Mouse (Mus musculus): ENCODE results near the gene Mx1. TPM values are rescaled to one million over a fixed set of nuclear protein-coding genes. Genes with fewer than 3 reads are reported as not detected.
A peak's percentile ranks its signal among the peaks of the same experiment; 100 is the strongest.

Gene Mx1
- total and polyA plus RNA-seq, 3 experiments, result 0.27 to 0.42 TPM; not detected in 1

DNA sequence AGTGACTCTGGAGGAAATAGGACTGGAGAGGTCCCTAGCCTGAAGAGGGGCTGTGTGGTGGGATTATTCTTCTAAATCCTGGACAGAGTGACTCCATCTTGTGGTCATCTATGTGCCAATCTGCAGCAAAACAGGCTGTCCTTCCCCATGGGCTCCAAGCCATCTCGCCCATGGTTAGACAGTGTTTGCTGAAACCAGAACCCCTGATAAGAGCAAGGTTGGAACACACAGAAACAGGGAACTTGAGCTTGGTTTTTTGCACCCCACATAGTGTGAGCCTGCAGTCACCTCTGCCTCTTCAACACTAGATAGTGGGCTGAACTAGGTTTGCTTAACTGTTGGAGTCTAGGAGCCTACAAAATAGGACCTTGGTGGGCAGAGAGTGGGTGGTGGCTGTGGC, 13.8 kb upstream of the Mx1 start (continued):
- no peak for TF ChIP-seq UBTF (IDR thresholded peaks at IDR 0.05; ENCODE audit: borderline replicate concordance, insufficient read depth, low read depth, low read length)
- peak; percentile 73 for TF ChIP-seq GATA1 (IDR thresholded peaks at IDR 0.05; ENCODE audit: low read depth, low read length)
- no peak for TF ChIP-seq MAFK (IDR thresholded peaks at IDR 0.05; ENCODE audit: borderline replicate concordance, low read depth, low read length)

DNA sequence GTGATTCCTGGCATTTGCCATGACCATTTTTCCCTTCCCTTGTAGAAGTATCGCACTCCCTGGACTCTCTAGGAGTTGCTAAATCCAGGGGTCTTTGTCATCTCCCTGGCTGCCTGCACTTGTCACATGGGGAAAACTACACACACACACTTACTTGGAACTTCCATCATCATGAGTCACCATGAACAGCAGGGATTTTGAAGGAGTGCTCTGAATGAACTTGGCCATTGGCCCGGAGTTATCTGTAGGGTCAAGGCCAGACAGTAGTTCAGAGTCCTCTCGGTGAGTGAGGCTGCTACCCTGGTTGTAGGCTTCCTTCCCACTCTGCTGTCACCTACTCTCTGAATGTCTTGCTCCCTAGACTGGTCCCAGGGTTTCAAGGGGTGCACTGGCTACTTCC, 12.9 kb upstream of the Mx1 start:
- TF ChIP-seq JUND (IDR thresholded peaks at IDR 0.05; ENCODE audit: low read depth, low read length) (no peak), MYB (IDR thresholded peaks at IDR 0.05; ENCODE audit: low read depth, low read length) (no peak), ZMIZ1 (IDR thresholded peaks at IDR 0.05; ENCODE audit: low read depth, low read length) (no peak), ETS1 (IDR thresholded peaks at IDR 0.05; ENCODE audit: low read depth, low read length) (no peak), USF1 (IDR thresholded peaks at IDR 0.05; ENCODE audit: low read depth, low read length) (no peak), CHD2 (IDR thresholded peaks at IDR 0.05; ENCODE audit: low read length) (no peak), GATA1 (IDR thresholded peaks at IDR 0.05; ENCODE audit: low read depth, low read length) (no peak), RAD21 (IDR thresholded peaks at IDR 0.05; ENCODE audit: low read depth, low read length) (no peak)
- H3K9ac ChIP-seq (ENCODE audit: control insufficient read depth, low read depth, low read length, poor library complexity, severe bottlenecking), result no peak overlapping the region

DNA sequence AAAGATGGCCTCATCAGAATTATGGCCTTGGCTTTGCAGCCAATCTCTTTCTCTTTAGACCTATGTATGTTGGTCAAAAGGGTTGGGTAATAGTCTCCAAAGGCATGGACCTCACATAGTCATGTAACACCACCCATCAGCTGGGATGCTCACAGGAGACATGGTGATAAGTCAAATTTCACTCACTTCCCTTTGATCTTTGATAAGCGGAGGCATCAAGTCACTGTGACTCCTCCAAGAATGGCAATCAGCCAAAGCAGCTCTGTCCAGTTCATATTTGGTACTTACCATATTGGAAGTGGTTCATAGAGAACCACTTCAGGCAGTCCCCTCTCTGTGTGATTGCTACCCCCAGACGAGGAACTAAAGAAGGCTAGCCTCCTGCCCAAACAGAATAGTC, 12.0 kb upstream of the Mx1 start:
- Histone ChIP-seq H3K36me3 (ENCODE audit: control insufficient read depth in 1 of 2, insufficient read depth in 2 of 2, low read length in 2 of 2) (peaks cover 0 to 62% of the 10 kb centered on the region in 2 experiments; a peak in 2 of 4 replicates), H3K9me3 (replicated peaks; ENCODE audit: insufficient read depth, low read length) (no peaks in the 10 kb centered on the region), H3K27me3 (ENCODE audit: control insufficient read depth in 1 of 2, insufficient read depth in 2 of 2, low read length in 2 of 2) (no peaks in the 10 kb centered on the region), H3K4me3 (ENCODE audit: control insufficient read depth in 1 of 2, insufficient read depth in 1 of 2, low read depth in 2 of 2, low read length in 2 of 2) (no peak overlapping the region), H3K27ac (ENCODE audit: control insufficient read depth, low read depth, low read length) (no peak overlapping the region), H3K79me2 (ENCODE audit: control insufficient read depth, insufficient read depth, low read length, poor library complexity) (no peaks in the 10 kb centered on the region), H3K4me1 (ENCODE audit: control insufficient read depth in 1 of 2, insufficient read depth in 2 of 2, low read length in 2 of 2) (peaks cover 37 to 55% of the 10 kb centered on the region in 2 experiments), H3K9ac (ENCODE audit: control insufficient read depth, low read depth, low read length, poor library complexity, severe bottlenecking) (no peak overlapping the region)
- TF ChIP-seq TAL1 (IDR thresholded peaks at IDR 0.05; ENCODE audit: low read length), result no peak
- TF ChIP-seq ETS1 (IDR thresholded peaks at IDR 0.05; ENCODE audit: low read depth, low read length), result 0 out of 2 replicates have a peak, but pooled peaks have one; percentile 27
- peak; percentile 25; the same call in 1 of the 2 replicates for TF ChIP-seq GATA1 (IDR thresholded peaks at IDR 0.05; ENCODE audit: low read depth, low read length)
- no peak for DNase-seq (ENCODE audit: low read depth, low spot score)

More for the DNA sequence above, 12.9 kb upstream of the Mx1 start:
- peaks cover 0 to 67% of the 10 kb centered on the region in 2 experiments; a peak in 2 of 4 replicates for H3K36me3 ChIP-seq (ENCODE audit: control insufficient read depth in 1 of 2, insufficient read depth in 2 of 2, low read length in 2 of 2)
- DNase-seq (ENCODE audit: low read depth, low spot score), result no peak
- no peaks in the 10 kb centered on the region for H3K79me2 ChIP-seq (ENCODE audit: control insufficient read depth, insufficient read depth, low read length, poor library complexity)
- peaks cover 40 to 55% of the 10 kb centered on the region in 2 experiments for H3K4me1 ChIP-seq (ENCODE audit: control insufficient read depth in 1 of 2, insufficient read depth in 2 of 2, low read length in 2 of 2)
- H3K9me3 ChIP-seq (replicated peaks; ENCODE audit: insufficient read depth, low read length), result no peaks in the 10 kb centered on the region
- no peak overlapping the region for H3K4me3 ChIP-seq (ENCODE audit: control insufficient read depth in 1 of 2, insufficient read depth in 1 of 2, low read depth in 2 of 2, low read length in 2 of 2)
- H3K27ac ChIP-seq (ENCODE audit: control insufficient read depth, low read depth, low read length), result no peak overlapping the region
- no peaks in the 10 kb centered on the region for H3K27me3 ChIP-seq (ENCODE audit: control insufficient read depth in 1 of 2, insufficient read depth in 2 of 2, low read length in 2 of 2)
